Mouse (Mus musculus) embryo, embryonic 10.5 days (tissue): Measurements from ENCODE around the gene Fcho2.
A peak's percentile ranks its signal among the peaks of the same experiment; 100 is the strongest.
"Not testable (repeated sequence)": the region's sequence is repeated elsewhere in the genome, so short reads cannot be mapped to it uniquely, and the experiment has no call there.

Experiments used
- DNase-seq: peaks from one replicate; pipeline ENCODE4 v3.0.0-alpha.2; 2015; ENCODE audit warnings: low spot score

Fcho2 gene

DNA sequence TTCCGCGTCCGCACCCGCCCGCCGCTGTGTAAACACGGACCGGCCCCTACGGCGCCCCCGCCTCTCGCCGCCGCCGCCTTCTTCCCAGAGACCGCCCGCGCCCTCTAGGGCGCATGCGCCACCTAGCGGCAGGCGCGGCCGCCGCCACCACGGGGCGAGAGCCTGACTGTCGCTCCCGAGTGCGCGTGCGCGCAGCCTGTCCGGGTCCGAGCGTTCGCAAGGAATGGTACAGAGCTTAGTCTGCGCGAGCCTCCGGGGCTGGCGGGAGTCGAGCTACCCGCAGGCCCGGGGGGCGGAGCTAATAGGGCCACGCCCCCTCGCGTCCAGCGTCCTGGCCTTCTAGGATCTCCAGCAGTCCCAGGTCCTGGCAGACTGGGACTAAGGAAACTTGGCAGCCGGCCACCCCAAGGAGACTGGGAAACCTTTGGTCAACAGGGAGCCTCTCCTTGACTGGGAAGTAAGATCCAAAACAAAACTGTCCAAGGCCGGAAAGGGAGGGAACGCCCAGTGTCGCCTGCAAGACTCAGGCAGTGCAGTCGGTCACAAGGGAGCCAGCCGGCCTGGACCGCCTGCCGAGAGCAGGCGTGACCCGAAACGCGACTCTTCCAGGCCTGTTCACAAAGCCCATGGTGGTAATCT, at the start of gene Fcho2:
Fcho2 (minus strand) TSS at position 303 of the 639 bp plus-strand sequence.
- peak; percentile 98 for DNase-seq

DNA sequence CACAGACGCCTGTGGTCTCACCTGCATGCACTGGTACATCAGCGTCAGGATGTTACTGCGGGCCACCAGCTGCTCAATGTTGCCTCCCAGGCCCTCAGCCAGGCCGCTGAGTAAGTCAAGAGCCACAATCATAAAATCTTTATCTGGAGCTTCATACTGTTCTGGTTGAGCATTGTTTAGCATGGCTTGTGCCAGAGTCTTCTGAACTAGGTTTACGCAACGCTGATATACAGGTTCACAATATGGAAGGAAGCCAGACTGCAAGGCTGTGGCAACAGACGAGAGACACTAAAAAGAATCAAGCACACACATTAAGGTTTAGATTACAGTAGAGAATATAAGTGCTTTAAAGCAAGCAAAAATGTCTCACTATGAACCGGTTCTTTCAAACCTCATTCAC, 40.0 kb upstream of the Fcho2 start:
- no peak for DNase-seq

DNA sequence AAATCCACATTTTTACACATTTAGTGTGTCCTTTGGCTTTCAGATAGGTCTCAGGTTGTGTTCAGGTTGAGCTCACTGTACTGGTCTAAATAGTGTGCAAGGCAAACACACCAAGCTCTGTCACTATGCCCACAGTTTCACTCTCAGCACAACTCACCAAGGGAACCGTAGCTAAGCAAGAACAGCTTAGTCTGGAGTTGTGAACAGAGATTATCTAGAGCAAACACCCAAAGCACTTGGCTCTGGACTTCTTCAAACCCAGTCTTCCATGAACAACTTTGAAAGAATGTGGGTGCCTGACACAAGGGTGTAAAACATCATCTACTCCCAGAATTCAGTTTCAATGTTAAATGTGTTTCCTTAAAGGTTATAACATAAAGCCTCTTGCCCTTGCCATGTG, 30.5 kb upstream of the Fcho2 start:
- DNase-seq, result no peak

DNA sequence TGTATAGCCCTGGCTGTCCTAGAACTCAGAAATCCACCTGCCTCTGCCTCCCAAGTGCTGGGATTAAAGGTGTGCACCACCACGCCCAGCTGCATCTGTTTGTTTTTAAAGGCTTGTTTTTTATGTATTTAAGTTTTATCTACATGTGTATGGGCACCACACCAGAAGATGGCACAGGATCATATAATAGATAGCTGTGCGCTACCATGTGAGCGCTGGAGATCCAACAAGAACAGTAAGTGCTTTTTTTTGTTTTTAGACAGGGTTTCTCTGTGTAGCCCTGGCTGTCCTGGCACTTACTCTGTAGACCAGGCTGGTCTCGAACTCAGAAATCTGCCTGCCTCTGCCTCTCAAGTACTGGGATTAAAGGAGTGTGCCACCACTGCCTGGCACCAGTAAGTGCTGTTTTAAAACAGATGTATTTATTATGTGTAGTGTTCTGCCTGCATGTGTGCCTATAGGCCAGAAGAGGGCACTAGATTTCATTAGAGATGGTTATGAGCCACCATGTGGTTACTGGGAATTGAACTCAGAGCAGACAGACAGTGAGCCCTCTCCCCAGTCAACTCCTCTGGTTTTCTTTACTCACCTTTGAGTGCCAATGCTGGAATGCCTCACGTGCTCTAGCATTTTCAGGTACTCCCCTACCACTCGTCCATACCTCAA, 21.3 kb upstream of the Fcho2 start:
- peak; percentile 54 for DNase-seq

DNA sequence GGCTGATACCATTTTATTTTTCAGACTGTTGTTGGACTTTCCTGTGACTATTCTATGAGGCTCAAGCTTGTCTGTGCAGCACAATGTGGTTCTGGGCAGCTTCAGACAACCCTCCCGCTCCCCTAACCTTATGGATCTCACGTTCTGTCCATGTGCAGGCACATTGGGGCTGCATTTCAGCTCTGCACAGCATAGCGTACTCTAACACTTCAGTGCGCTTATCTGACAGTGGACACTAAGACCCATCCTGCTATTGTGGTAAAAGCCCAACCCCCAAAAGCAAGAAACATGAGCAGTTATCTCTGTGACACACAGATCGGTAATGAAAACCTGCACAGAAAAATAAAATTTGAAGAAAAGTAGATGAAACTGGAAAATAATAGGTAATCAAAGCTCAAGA, 20.5 kb upstream of the Fcho2 start:
- DNase-seq, result no peak

DNA sequence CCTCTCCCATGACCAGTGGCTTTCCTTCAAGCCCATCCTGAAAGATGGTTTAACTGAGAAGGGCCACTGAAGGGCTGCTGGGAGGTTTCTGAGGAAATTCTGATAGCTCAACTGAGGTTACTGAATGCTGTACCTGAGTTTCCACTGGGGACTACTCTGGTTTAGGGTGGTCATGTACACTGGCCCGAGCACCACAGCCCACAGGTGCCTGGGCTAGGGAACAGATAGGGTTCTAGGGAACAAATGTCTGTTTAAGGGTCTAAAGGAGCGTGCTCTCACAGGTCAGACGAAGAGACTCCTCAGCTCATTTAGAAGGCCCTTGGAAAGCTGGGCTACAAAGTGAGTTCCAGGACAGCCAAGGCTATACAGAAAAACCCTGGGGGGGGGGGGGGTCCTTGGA, 19.5 kb upstream of the Fcho2 start:
- DNase-seq, result no peak

DNA sequence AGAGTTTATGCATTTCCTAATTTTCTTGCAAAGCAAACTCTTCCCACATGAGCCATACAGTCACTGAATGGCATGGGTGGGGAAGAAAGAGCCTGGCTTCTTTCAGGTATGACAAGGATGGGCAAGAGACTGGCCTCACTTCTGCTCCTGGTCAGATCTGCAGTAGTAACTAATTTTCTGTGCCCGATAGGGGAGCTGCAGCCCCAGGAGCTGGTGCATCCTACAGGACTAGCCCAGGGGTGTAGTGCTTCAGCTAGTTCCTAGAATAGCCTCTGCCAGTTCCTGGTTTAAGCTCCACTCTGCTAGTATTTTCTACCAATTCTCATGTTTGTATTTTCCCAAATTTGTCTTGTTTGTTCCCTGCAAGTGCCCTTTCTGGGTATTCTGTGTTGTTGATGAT, 18.9 kb upstream of the Fcho2 start:
- no peak for DNase-seq

DNA sequence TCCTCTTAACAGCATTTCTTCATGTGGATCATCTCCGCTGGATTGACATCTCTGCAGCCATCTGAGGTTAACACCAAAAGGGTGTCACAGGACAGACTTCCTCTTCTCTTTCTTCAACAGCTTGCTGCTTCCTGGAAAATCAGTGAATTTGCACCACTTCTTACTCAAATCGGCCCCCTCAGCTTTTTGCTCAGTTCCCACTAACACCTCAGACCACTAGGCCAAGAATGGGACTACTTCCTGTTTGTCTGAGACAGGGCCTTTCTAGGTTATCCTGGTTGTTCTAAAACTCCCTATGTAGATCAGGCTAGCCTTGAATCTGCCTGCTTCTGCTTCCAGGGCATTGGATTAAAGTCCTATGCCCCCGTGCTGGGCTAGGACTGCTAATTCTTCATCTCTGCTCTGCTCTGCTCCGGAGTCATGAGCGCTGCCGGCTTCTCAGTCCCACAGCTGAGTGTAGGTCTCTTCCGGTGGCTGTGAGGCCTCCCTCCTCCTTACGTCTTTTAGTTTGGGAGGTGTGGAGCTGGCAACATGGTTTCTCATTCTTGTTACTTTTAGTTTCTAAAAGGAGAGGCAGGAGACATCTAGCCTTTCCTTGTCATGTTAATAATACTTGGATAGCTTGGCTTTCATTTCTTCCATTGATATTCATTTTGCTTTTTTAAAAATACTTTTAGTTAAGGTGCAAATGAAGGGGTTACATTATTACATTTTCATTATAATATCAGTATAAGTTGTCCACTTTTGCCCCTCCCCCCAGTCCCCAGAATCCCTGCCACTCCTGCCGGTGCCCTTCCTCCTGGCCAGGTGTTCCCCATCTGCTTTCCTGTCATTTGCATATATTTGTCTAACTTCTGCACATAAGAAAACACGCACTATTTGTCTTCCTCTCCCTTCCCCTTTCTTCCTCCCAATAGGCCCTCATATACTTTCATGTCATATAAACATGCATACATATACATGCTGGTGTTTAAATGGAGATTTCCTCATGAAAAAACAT, 17.5 kb upstream of the Fcho2 start:
- DNase-seq, result no peak

DNA sequence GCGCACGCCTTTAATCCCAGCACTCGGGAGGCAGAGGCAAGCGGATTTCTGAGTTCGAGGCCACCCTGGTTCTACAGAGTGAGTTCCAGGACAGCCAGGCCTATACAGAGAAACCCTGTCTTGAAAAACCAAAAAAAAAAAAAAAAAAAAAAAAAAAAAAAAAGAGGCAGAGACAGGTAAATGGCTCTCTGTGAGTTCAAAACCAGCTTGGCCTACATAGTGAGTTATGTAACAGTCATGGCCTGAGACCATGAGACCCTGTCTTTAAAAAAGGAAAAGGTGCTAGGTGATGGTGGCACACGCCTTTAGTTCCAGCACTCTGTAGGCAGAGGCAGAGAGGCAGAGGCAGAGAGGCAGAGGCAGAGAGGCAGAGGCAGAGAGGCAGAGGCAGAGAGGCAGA, 13.8 kb upstream of the Fcho2 start:
- DNase-seq, result not testable (repeated sequence)

DNA sequence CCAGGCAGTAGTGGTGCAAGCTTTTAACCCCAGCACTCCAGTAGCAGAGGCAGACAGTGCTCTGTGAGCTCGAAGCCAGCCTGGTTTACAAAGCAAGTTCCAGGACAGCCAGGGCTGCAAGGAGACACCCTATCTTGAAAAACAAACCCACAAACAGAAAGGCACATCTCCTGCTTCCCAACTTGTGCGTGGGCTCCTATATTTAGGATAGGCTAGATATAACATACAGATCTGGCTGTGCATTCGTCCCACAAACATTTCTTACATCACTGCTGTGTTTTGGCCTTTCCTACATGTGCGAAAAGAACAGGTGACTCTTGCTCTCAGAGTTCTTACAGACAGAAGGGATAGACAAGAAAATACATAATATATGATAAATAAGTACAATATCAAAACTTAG, 10.3 kb upstream of the Fcho2 start:
- no peak for DNase-seq

DNA sequence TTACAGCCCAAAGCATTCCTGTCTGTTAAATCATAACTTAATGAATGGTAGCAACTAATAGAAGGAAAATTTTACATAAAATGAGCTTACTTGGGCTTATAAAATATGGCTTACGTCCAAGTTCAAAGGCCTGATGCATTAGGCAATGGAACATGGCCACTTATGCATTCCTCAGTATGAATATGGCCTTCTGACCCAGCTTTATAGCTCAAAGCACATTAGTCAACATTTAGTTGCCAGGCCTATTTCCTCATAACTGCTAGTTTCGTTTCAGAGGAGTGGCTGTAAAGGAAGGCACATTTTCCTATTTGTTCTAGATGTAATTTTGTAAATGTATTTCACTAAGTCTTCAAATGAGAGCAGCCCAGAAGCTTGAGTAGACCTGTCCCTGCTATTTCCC, 3.8 kb upstream of the Fcho2 start:
- DNase-seq, result no peak

DNA sequence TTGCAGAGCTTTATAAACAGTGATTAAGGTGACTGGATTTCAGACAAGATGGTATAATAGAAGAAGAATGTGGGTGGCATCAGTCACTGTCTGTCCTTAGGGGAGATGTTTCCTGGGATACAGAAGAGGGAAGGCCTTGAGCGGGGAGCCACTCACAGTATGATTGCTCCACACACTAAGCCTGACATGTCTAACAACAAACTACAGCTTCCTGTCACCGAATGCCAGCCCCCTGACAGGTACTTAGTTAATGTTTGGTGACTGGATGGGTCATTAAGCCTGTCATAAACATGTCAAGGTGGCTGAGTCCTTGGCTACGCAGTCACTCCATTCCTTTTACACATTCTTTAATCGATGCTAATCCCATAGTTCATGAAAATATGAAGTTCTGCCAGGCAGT, 3.0 kb upstream of the Fcho2 start:
- no peak for DNase-seq

DNA sequence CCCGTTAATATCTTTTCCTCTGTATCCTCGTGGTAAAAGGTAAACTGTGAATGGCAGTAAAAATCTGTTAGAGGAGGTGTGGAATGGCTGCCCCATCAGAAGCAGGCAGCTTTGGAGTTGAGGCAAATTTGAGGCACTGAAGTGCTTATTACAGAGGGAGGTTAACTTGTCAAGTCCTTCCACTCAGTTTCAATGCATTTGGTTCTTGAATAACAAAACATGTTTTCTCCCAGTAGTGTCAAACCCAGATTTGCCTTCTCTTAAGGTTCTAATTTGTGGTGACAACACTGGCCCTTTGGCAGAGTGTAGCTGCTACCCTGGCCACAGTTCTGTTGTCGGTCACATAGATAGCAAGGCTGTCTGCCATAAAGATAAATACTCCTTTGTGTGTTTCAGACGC, 2.5 kb upstream of the Fcho2 start:
- DNase-seq, result no peak

DNA sequence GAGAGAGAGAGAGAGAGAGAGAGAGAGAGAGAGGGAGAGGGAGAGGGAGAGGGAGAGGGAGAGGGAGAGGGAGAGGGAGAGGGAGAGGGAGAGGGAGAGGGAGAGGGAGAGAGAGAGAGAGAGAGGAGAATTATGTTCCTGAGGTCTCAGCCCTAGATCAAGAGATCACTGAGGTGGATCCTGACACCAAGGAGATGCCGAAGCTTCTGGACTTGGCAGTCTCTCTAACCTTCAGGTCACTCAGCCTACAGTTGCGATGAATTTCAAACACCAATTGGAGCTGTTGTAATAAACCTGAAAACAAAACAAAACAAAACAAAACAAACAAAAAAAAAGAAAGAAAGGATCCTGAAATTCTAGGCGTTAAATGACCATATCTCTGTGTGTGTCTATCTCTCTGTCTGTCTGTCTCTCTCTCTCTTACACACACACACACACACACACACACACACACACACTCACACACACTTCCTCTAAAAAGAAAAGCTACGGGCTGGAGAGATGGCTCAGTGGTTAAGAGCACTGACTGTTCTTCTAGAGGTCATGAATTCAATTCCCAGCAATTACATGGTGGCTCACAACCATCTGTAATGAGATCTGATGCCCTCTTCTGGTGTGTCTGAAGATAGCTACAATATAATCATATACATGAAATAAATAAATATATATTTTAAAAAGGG, 1.9 kb upstream of the Fcho2 start:
- DNase-seq, result not testable (repeated sequence)

DNA sequence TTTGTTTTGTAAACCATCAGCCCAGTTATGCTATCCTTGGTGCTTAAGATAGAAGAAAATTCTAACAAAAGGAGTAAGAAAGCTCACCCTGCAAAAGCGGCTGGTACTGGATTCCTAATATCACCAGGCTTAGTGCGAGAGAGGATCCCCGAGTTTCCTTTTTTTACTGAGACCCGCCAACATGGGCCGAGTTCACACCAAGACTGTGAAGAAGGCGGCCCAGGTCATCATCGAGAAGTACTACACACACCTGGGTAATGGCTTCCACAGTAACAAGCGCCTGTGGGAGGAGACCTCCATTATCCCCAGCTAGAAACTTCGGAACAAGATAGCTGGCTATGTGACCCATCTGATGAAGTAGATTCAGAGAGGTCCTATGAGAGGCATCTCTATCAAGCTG, 1.3 kb upstream of the Fcho2 start:
- DNase-seq, result no peak

DNA sequence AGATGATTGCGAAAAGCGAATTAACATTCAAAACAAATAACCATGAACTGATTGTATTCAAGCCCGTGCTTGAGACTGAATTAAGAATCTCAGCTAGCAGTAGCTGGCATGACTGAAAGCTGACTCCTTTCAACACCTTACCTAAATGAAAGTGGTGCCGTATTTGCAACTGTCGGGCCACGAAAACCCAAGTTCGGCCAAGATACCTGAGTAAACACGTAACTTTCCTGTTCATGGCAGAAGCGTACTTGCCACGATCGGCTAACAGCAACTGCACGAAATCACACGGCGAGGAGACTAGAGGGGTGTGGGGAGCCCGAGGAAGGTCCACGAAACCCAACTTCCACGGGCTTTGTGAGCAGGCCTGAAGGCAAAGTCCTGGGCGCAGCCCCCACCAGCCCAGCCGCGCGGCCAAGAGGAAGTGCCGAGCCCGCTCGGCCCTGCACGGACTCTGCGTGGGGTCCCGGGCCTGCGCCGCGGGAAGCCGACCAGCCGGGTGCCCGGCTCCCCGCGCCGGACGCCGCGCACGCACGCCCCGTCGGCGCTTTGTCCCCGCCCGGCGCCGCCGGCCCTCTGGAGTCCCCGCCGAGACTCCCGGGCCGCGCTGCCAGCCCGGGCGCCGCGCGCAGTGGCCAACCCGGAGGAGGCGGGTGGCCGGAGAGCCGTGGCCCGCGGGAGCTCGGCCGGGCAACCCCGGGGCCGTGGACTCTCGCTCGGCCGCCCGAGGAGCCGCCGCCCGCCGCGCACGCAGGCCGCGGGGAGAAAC, 791 bp downstream of the Fcho2 start:
- peak; percentile 66 for DNase-seq

DNA sequence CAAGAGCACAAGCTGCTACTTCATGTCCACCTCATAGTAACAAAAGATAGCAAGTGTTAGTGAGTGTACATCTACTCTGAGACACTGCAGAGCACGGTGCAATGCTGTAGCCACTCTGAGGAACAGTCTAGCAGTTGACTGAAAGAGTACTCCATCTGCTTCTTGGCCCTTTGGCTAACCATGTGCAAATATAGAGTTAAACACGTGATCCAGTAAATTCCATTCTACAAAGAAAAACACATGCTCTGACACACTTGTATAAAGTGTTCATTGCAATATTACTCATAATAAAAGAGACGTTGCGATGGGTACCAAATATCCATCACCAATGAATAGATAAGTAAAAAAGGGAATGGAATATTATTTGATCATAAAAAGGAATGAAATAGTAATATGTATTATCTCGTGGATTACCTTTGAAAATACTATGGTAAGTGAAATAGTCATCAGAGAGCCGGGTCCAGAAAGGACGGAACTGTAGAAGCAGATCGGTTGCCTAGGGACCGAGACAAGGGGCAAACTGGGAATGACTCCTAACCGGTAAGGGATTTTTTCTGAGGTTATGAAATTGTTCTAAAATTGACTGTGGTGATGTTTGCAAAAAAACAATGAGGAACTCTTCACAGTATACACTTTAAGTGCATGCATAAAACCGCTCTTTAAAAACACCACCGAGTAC, 1.5 kb downstream of the Fcho2 start:
- DNase-seq, result peak; percentile 53

DNA sequence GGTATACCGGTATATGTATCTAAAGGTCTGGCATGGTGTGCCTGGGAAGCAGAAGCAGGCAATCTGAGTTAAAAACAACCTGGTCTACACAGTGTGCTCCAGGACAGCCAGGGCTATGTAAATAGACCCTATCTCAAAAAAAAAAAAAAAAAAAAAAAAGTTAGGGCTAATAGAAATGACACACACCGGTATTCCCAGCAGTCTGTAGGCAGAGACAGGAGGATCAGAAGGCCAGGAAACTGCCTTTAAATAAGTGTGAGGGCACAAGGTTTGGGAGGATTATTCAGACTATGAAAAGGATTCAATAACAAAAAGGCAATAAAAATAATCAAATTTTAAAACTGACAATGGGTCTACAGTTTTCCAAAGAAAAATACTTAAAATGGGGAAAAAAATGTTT, 2.1 kb downstream of the Fcho2 start:
- DNase-seq, result no peak

DNA sequence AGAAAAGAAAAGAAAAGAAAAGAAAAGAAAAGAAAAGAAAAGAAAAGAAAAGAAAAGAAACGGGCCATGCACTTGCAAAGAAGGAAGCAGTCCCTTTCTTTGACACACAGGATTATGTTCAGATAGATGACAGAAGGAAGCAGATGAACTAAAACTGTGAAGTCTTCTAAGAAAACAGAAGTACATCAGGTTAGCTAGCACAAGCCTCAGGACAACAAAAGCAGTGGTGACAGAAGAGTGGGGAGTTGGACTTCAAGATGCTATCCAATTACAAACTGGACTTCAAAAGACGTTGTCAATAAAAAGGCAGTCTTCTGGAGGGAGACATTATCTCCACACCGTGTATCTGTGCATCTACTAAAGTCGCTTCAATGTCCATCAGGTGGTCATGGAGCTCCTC, 3.0 kb downstream of the Fcho2 start:
- DNase-seq, result no peak

DNA sequence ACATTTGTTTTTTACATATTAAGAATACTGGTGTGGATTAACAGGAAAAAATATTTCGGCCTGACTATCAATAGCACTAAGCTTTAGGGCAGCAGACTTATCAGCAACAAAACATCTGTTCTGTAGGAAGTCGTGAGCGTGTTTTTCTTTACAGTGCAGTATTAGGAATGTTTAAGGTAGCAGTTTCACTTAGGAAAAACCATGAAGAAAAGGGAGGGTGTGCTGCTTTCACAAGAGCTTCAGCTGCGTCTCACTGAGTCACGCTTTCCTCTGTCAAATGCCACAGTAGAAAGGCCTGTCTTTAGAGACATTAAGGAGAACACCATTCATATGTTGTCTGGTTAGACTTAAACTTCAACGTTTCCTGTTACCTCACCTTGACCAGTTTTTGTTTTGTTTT, 5.1 kb downstream of the Fcho2 start:
- no peak for DNase-seq

DNA sequence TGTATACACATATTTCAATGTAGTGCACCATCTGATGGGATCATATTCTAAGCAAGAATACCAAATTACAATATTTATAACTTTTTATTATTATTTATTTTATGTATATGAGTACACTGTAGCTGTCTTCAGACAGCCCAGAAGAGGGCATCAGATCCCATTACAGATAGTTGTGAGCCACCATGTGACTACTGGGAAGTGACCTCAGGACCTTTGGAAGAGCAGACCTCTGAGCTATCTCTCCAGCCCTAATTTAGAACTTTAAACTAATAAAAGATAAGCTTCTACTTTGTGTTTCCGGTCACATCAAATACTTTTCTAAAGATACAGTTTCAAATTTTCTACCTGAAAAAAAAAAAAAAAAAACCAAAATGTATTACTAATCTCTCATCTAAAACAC, 6.2 kb downstream of the Fcho2 start:
- no peak for DNase-seq
